Mouse (Mus musculus) embryonic fibroblast, embryonic 13.5 days (primary cell): ENCODE measurements around the gene Plekhg2.

Experiments used
- CTCF ChIP-seq: IDR thresholded peaks from 2 replicates; pipeline ENCODE4 v1.5.1; 2011; ENCODE audit warnings: mild to moderate bottlenecking, control low read depth, low read length, moderate library complexity, borderline replicate concordance; ENCODE audit not compliant: insufficient read depth
- POLR2A ChIP-seq: IDR thresholded peaks from 2 replicates; pipeline ENCODE4 v1.6.1; 2011; ENCODE audit warnings: low read depth, mild to moderate bottlenecking, control low read depth, low read length, moderate library complexity

GRCm38 (mm10) chr7:28372251-28373108, at the start of gene Plekhg2:
- no peak for TF ChIP-seq CTCF
- peak; percentile 82 for TF ChIP-seq POLR2A
